Mouse (Mus musculus) heart, adult 2 months (tissue): ENCODE results near the gene Ss18l1. TPM values are rescaled to one million over a fixed set of nuclear protein-coding genes. Genes with fewer than 3 reads are reported as not detected.
A peak's percentile ranks its signal among the peaks of the same experiment; 100 is the strongest.

ENCODE experiments used
- DNase-seq, 2 experiments: peaks; one replicate each; pipeline ENCODE4 v3.0.0; 2021
- H3K27ac ChIP-seq: fragments of 200-600 bp; 2 replicates; pipeline ENCODE4 v1.8.1; 2022
- H3K27me3 ChIP-seq: fragments of 200-500 bp; 2 replicates; pipeline ENCODE4 v1.6.1; 2012; ENCODE audit warnings: mild to moderate bottlenecking, low read length, inconsistent platforms, mixed read lengths; ENCODE audit not compliant: control insufficient read depth, insufficient read depth
- H3K36me3 ChIP-seq: fragments of 200-500 bp; 2 replicates; pipeline ENCODE4 v1.6.1; 2012; ENCODE audit warnings: low read length, inconsistent platforms; ENCODE audit not compliant: control insufficient read depth, insufficient read depth
- H3K4me1 ChIP-seq: fragments of 200-500 bp; 2 replicates; pipeline ENCODE4 v1.6.1; 2011; ENCODE audit warnings: low read length; ENCODE audit not compliant: control insufficient read depth, insufficient read depth
- H3K4me3 ChIP-seq: fragments of 200-600 bp; 2 replicates; pipeline ENCODE4 v1.8.1; 2022
- H3K79me2 ChIP-seq: fragments of 200-500 bp; replicated peaks from 2 replicates; pipeline ENCODE4 v1.6.1; 2012; ENCODE audit warnings: mild to moderate bottlenecking, inconsistent platforms, low read length, moderate library complexity, mixed read lengths; ENCODE audit not compliant: control insufficient read depth, insufficient read depth
- H3K9ac ChIP-seq: fragments of 200-500 bp; 2 replicates; pipeline ENCODE4 v1.6.1; 2012; ENCODE audit warnings: low read depth, mild to moderate bottlenecking, control low read depth, inconsistent platforms, low read length, mixed read lengths
- CTCF ChIP-seq: fragments of 200-600 bp; IDR thresholded peaks from 2 replicates; pipeline ENCODE4 v1.8.1; 2022; ENCODE audit warnings: antibody characterized with exemption, mild to moderate bottlenecking, moderate library complexity
- EP300 ChIP-seq: fragments of 200-500 bp; IDR thresholded peaks from 2 replicates; pipeline ENCODE4 v1.6.1; 2011; ENCODE audit warnings: low read depth, low read length, control low read depth; ENCODE audit not compliant: insufficient read depth
- POLR2A ChIP-seq: fragments of 200-500 bp; IDR thresholded peaks from 2 replicates; pipeline ENCODE4 v1.6.1; 2011; ENCODE audit warnings: mild to moderate bottlenecking, low read depth, low read length, control low read depth; ENCODE audit not compliant: insufficient read depth
- WGBS: fragments of 180-500 bp; shearing (Covaris S2); methylation state at CpG from one replicate; pipeline ENCODE4 v1.1.7; 2018; 5-methylcytosine and 5-hydroxymethylcytosine counted together
- intact Hi-C: fragments of 180-260 bp; cut with DNase I; formaldehyde crosslinking; loops from one replicate; pipeline ENCODE4 v1.15.1; 2025
- polyA plus RNA-seq: library from polyadenylated mRNA; depleted of rRNA; stranded (reverse); fragments of >200 nt; gene quantifications from 2 replicates; pipeline ENCODE4 v1.2.3, GENCODE M21; 2012
- total RNA-seq, 2 experiments: library from RNA; stranded (reverse); gene quantifications; 2 replicates each; pipeline ENCODE4 v1.2.3; 2021

Gene Ss18l1
- total and polyA plus RNA-seq, 3 experiments, result 1.9 to 3.8 (median 2.0) TPM

- no peaks in the 10 kb centered on the region for H3K36me3 ChIP-seq
- H3K79me2 ChIP-seq, result no peaks in the 10 kb centered on the region
- no peaks in the 10 kb centered on the region for H3K27me3 ChIP-seq
- no peak for DNase-seq
- H3K9ac ChIP-seq, result no peak overlapping the region
- H3K4me1 ChIP-seq, result peaks cover 2% of the 10 kb centered on the region
- H3K27ac ChIP-seq, result no peak overlapping the region
- WGBS, result 69% methylated on average over 8 of the region's 8 CpGs
- intact Hi-C loops, result no loop called here
- TF ChIP-seq POLR2A, result no peak
- H3K4me3 ChIP-seq, result no peak overlapping the region
Measured at GRCm38 (mm10) chr2:180020919-180021318, 21.4 kb upstream of the Ss18l1 start.

GRCm38 (mm10) chr2:180022751-180023150 lies 19.6 kb upstream of the Ss18l1 start:
- TF ChIP-seq POLR2A, result no peak
- TF ChIP-seq CTCF, result no peak
- no peak for TF ChIP-seq EP300
- no peaks in the 10 kb centered on the region for H3K27me3 ChIP-seq
- no peaks in the 10 kb centered on the region for H3K79me2 ChIP-seq
- no peak overlapping the region for H3K27ac ChIP-seq
- WGBS, result 43% methylated on average over 6 of the region's 6 CpGs
- intact Hi-C loops, result no loop called here
- H3K4me3 ChIP-seq, result no peak overlapping the region
- no peaks in the 10 kb centered on the region for H3K36me3 ChIP-seq
- H3K9ac ChIP-seq, result no peak overlapping the region
- no peak for DNase-seq
- peaks cover 6% of the 10 kb centered on the region for H3K4me1 ChIP-seq

GRCm38 (mm10) chr2:180024401-180025098 lies 17.8 kb upstream of the Ss18l1 start, which contains the start of gene Lsm14b:
Lsm14b (plus strand) TSS chr2:180024987.
- Histone ChIP-seq H3K79me2 (no peaks in the 10 kb centered on the region), H3K4me1 (peaks cover 6% of the 10 kb centered on the region), H3K9ac (peak within 1 kb of the TSS; percentile 96), H3K27me3 (no peaks in the 10 kb centered on the region), H3K27ac (peak within 1 kb of the TSS; percentile 89), H3K4me3 (peak within 1 kb of the TSS; percentile 84), H3K36me3 (no peaks in the 10 kb centered on the region)
- WGBS, result under 1% methylated on average over 73 of the region's 80 CpGs
- peak; percentile 99 to 100 for DNase-seq
- intact Hi-C loops, result loop anchor here (1.0 kb wide), 2 partner anchors 17 to 47 kb away; no protein-coding TSS in a partner anchor
- peak; percentile 62 for TF ChIP-seq POLR2A
- no peak for TF ChIP-seq CTCF
- 0 out of 2 replicates have a peak, but pooled peaks have one; percentile 18 for TF ChIP-seq EP300

GRCm38 (mm10) chr2:180025135-180025860 lies 17.0 kb upstream of the Ss18l1 start:
- no peaks in the 10 kb centered on the region for H3K27me3 ChIP-seq
- H3K4me1 ChIP-seq, result peaks cover 5% of the 10 kb centered on the region
- intact Hi-C loops, result loop anchor here (1.0 kb wide), 1 partner anchor 16 kb away; no protein-coding TSS in a partner anchor
- WGBS, result under 1% methylated on average over 83 of the region's 84 CpGs
- peak overlapping the region; percentile 96 for H3K9ac ChIP-seq
- H3K79me2 ChIP-seq, result no peaks in the 10 kb centered on the region
- H3K36me3 ChIP-seq, result no peaks in the 10 kb centered on the region
- DNase-seq, result no peak
- H3K4me3 ChIP-seq, result peak overlapping the region; percentile 84
- H3K27ac ChIP-seq, result peak overlapping the region; percentile 89
- TF ChIP-seq CTCF (no peak), POLR2A (no peak), EP300 (no peak)

- no peaks in the 10 kb centered on the region for H3K27me3 ChIP-seq
- intact Hi-C loops, result loop anchor here (1.0 kb wide), 1 partner anchor 15 kb away; no protein-coding TSS in a partner anchor
- no peak for TF ChIP-seq EP300
- TF ChIP-seq CTCF, result no peak
- TF ChIP-seq POLR2A, result no peak
- H3K27ac ChIP-seq, result peak overlapping the region; percentile 89; the same call in 1 of the 2 replicates
- peak overlapping the region; percentile 84 for H3K4me3 ChIP-seq
- no peak for DNase-seq
- peak overlapping the region; percentile 96 for H3K9ac ChIP-seq
- H3K4me1 ChIP-seq, result peaks cover 5% of the 10 kb centered on the region
- H3K36me3 ChIP-seq, result no peaks in the 10 kb centered on the region
- H3K79me2 ChIP-seq, result no peaks in the 10 kb centered on the region
- WGBS, result 22% methylated on average over 6 of the region's 6 CpGs
Measured at GRCm38 (mm10) chr2:180025861-180026200, 16.5 kb upstream of the Ss18l1 start.

- no peaks in the 10 kb centered on the region for H3K36me3 ChIP-seq
Measured at GRCm38 (mm10) chr2:180027768-180028167, 14.5 kb upstream of the Ss18l1 start.

More at GRCm38 (mm10) chr2:180027768-180028167, 14.5 kb upstream of the Ss18l1 start:
- Histone ChIP-seq H3K9ac (no peak overlapping the region), H3K4me3 (no peak overlapping the region), H3K27ac (no peak overlapping the region), H3K27me3 (no peaks in the 10 kb centered on the region), H3K79me2 (no peaks in the 10 kb centered on the region), H3K4me1 (peaks cover 6% of the 10 kb centered on the region)
- intact Hi-C loops, result no loop called here
- no peak for TF ChIP-seq POLR2A
- TF ChIP-seq CTCF, result no peak
- TF ChIP-seq EP300, result no peak
- no peak for DNase-seq
- 60% methylated on average over 9 of the region's 9 CpGs for WGBS
